Mouse (Mus musculus): ENCODE measurements around the gene Elovl2.
"Not testable (repeated sequence)": the region's sequence is repeated elsewhere in the genome, so short reads cannot be mapped to it uniquely, and the experiment has no call there.

Elovl2 gene

DNA sequence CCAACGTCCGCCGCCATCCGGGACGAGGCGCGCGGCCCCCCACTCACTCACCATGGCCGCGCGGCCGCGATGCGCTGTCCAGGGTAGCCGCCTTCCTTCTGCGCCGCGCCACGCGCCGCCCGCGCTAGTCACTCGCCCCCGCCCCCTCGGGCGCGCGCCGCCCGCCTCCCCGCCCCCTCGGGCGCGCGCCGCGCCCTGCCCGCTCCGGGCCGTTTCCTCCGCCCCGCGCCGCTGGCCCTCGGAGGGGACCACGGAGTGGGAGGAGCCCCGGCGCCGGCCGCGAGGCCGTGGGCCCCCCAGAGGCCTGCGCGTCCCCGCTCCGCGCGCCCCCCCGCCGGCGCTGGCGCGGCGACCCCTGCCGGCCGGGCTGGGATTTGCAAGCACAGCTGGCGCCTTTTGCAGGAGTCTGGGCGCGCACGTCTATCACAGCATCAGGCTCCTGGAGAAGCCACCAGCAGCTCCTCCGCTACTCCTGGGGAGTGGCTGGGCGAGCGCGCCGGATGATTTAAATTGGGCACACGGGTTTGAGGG lies at the start of gene Elovl2:
Gene Elovl2, minus strand, starts transcription at position 102 of the 531 bp plus-strand sequence.
- DNase-seq, result peak; percentile 76 to 77

DNA sequence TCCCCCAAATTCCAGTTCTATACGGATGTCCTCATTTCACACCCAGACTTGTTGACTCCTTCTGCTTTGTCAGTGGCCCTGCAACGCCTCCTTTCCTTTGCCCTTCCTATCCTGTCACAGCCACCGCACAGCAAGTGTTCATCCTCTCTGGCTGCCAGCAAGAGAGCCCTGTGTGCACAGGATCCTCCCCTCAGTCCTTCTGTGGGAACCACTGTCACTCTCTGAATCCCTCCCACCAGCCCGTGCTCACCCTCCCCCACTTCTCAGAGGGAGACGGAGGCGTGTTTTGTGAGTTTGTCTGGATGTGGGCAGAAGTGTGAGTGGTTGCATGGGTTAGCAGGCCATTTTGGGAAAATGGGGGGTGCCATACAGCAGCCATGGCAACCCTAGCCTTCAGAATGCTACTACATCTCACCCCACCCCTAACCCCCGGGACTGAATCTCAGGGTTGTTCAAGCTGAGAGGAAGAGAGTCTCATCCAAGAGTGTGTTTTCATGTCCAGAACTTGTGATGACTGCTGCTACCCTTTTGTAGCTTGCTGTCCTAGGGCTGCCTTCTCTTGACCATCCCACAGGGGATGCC lies 47.7 kb upstream of the Elovl2 start:
- peak in 1 of 2 experiments; percentile 31 for DNase-seq

DNA sequence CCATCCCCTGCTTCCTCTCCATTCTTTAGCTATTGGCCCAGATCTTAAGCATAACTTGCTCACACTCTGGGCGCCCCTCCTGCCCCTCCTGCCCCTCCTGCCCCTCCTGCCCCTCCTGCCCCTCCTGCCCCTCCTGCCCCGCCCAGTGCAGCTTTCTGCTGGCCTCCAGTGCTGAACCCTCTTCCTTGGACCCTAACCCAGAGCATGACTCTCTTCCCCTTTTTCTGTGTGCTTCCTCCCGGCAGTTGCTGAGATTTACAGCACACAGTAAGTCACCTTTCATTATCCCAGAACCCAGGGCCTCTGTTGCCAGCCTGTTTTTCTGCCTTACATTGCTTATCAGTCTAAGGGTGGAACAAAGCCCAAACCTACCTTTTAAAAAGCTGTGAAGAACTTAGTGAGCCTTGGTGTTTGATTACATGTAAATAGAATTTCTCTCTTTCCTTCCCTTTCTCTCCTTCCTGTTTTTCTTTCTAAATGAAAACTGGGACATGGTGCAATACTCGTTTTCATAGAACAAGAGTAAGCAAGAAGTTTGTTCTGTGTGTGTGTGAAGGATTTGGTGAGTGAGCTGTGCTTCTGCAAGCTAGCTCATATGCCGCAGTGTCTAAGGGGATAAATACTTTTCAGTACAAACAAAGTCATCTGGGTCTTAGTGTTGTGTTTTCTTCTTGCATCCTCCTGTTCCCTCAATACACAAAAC lies 43.2 kb upstream of the Elovl2 start:
- no peak for DNase-seq

DNA sequence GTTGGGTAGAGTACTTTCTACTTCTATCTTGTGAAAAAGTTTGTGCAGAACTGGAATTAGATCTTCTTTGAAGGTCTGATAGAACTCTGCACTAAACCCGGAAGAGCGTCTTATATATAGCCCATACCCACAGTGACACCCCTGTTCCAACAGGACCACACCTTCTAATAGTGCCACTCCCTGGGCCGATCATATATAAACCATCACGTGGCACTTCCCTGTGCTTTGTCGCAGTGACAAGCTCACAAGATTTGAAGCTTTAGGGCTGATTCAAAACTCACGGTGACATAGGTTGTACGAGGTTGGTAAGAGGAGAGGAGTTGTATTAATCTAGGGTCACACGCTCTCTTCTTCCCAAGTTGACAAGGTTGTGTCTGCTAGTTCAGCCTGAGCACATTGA lies 41.4 kb upstream of the Elovl2 start:
- not testable (repeated sequence) for DNase-seq

DNA sequence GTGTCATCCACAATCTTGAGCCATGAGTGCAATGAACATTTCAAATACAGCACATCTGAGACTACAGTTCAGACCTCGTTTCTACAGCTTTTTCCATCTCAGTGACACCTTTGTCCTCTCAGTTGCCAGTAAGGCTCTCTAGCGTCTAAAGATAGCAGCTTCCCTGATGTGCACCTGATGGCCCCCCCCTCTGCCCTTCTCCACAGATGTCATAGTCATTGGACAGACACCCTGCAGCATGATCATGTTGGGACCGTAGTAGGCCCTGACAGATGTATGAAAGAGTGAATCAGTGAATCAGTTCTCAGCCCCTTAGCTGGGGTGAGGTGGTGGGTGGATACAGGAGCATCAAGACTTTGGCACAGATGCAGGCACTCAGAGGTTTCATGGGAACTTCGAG lies 37.6 kb upstream of the Elovl2 start:
- DNase-seq, result no peak

DNA sequence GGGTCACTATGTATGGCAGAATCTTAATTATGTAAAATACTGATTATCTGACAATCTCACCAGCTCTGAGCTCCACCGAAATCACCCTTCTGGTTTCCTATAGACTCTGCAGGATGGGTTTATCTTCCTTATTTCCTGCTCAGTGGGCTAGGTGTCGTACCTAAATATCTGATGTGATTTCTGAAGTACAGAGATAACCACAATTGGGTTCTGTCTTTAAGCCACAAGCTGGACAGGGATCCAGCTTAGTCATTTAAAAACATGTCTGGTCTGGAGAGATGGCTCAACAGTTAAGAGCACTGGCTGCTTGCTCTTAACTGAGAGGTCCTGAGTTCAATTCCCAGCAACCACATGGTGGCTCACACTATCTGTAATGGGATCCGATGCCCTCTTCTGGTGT lies 36.8 kb upstream of the Elovl2 start:
- DNase-seq, result no peak

DNA sequence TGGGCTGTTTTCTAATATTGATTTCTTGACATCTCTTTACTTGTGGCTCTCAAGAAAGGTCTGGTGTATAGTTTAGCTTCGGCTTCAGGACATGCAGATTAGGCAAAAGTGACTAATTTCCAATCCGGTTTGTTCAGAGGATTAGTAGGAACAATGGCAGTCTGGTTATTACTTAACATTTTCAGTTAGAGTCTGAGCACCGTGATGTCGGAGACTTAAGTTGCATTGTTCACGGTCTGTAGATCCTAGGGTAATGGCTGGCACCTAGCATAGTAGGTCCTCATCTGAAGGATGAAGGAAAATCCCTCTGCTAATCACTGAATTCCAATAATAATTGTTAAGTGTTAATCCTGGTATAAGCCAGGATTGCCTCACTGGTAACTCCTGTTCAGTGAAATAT lies 35.9 kb upstream of the Elovl2 start:
- no peak for DNase-seq

DNA sequence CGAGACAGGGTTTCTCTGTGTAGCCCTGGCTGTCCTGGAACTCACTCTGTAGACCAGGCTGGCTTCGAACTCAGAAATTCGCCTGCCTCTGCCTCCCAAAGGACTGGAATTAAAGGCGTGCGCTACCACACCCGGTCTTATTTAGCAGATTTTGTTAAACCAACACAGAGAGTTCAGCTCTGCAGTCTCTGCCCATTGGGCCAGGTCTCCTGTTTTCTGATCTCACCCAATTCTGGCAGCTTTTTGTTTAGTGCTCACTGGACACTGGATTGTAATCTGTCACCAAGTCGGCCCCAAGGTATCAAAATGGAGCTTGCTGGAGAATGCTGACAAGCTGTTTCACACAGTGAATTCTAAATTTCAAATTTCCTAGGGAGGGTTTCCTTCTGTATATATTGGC lies 32.5 kb upstream of the Elovl2 start:
- DNase-seq, result no peak

DNA sequence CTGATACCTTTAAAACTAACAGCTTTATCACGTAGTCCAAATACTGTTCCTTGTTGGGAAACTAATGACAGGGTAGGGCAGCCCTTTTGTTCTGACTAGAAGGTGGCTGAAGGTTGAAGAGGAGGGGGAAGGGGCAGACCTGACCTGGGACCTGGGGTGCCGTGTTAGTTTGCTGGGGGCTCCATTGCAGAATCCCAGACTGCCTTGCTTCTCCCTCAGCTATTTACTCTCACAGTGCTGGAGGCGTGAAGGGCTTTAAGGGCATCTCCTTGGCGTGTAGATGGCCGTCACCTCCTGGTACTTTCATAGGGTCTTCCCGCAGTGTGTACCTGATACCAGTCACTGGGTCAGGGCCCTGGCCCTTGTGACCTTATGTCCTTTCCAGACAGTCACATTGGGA lies 31.9 kb upstream of the Elovl2 start:
- DNase-seq, result no peak

DNA sequence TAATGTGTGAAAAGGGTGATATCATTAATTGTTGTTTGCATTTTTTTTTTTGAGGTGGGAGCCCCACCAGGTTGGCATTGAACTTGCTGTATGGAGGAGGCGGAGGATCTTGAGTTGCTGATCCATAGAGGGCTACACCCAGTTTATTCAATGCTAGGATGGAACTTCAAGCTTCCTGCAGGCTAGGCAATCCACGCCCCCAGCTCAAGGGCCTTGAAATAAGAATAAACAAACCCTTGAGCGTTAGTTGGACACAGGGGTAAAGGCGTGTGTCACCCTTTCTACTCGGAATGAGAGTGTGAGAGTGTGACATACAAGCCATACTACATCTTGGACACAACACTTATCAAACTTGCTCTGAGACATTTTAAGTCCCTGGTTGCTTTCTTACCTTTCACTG lies 31.5 kb upstream of the Elovl2 start:
- DNase-seq, result no peak

DNA sequence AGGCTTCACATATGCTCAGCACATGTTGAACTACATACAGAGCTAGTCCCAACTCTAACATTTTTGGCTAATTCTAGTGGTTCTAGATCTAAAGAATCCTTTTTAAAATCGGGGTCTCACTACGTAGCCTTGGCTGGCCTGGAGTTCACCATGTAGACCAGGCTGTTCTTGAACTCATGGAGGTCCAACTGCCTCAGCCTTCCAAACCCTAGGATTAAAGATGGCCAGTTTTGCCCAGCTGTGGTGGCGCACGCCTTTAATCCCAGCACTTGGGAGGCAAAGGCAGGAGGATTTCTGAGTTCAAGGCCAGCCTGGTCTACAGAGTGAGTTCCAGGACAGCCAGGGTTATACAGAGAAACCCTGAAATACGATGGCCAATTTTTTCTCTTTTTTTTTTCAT lies 31.0 kb upstream of the Elovl2 start:
- not testable (repeated sequence) for DNase-seq

DNA sequence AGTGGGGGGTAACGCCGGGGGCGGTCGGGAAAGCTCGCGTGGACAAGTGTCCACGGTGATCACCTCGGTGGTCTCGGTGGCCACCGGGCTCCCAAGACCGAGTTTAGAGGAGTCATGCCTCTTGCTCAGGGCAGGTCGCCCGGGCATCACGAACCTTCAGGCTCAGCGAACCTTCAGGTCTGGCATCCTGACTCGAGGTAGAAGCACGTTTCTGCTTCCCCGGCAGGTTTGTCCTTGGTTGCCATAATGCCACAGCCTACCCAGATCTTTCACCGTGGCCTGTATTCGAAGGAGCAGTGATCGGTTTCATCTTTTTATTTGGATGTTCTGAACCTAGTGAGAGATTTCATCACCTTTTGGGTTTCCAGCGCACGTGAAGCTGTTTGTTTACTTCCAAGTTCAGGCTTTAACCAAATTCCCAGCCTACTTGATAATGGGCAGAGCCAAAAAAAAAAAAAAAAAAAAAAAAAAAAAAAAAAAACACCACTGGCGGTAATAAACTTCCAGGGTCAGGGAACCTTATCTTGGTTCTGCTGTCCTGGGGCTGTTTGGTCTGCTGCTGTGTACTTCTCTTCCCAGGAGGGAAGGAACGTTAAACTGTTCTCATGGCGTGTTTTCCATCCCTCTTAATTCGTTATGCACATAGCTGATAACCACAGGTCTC lies 30.2 kb upstream of the Elovl2 start:
- no peak for DNase-seq

DNA sequence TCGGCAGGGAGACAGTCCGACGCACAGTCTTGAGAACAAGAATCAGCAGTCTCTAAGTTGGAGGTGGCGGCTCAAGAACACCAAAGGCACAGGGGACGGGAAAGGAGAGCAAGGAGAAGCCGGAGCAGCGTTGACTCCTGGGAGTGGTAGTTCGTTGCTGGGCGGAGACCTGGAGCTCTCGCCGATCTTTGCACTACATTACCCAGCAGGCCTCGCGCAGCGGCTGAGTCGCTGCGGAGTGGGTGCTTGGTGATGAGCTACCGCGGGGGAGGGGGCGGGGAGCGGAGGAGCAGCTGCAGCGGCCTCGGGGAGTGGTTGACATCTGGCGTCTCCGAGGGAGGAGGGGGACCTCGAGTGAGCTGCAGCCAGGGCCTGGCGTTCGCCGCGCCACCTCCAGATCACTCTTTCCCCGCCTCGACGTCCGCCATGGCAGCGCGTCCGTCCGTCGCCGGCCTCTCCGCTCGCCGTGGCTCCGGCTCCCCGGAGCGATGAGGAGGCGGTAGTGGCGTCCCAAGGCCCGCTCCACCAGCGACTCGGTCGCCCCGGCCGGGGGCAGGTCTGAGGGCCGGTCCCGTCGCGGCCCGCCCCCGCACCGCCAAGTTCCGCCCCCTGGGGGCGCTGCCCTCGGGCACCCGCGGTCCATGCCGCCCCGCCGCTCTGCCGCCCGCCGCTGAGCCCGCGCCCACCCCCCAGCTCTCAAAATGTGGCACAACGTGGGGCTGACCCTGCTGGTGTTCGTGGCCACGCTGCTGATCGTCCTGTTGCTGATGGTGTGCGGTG lies 29.5 kb upstream of the Elovl2 start, which contains the start of gene Smim13:
Gene Smim13, plus strand, starts transcription at position 307 of the 780 bp plus-strand sequence.
- peak; percentile 91 to 93 for DNase-seq

DNA sequence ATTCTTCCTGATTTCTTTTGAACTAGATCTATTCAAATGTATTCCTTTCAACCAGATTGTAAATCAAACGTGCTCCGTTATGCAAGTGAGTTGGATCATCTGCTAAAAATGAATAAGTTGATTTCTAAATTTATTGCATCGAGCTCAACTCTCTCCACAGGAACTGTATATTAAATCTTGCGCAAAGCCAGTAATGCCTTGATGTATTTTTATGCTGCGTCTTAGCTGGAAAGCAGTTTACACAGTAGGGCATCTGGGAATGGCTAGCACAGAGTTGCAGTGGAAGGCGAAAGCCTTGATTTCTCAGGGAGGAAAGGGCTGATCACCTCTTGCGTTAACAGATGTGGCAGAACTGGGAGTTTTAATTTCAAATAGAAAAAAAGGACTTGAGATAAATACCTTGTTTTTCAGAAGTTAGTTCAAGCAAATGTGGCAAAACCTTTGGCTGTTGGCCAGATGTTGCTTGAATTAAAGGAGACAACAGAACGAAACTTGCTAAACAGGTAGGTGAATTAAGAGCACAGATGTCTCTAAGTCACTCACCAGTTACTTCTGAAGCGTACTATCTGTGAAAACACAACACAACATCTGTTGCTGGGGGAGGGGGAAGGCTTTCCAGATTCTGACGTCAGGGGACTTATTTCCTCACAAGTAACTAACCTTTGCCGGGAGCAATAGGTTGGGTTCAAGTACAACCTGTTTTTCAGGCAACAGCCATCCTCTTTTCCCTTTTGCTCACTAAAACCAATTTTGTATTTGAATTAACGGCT lies 28.7 kb upstream of the Elovl2 start:
- no peak for DNase-seq

DNA sequence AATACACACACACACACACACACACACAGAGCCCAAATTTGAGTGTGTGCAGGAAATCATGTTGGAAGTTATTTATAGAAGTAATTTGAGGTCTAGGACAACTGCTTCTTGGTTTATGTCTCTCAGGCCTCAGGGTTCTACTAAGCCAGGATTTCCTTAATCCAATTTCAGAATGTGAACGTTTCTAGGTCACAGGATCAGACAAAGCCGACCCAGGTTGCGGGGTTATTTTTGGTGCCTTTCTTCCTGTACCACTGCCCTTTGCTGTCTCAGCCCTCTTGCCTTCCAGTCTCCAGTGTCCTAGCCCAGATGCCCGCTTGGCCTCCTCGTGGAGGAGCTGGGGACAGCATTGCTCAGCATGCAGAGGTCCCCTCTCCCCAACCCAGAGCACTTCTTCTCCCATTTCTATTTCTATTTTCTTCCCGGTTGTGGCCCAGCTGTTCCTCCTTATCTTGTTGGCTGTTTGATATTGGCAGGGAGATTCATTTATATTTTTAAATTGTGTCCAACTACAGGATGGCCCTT lies 24.2 kb upstream of the Elovl2 start:
- no peak for DNase-seq

DNA sequence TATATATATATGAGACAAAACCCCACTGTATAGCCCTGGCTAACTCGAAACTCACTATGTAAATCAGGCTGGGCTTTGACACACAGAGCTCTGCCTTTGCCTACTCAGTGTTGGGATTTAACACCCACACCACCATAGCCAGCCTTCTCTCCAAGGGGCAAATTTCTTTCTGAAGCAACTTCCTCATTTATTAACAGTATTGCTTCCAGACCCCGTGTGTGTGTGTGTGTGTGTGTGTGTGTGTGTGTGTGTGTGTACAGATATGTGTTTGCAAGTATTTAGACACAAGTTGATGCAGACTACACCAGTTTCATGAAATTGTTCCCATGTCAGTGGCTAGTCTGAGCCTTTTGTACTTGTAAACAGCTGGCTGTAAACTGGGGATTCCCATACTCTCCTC lies 21.4 kb upstream of the Elovl2 start:
- DNase-seq, result no peak

DNA sequence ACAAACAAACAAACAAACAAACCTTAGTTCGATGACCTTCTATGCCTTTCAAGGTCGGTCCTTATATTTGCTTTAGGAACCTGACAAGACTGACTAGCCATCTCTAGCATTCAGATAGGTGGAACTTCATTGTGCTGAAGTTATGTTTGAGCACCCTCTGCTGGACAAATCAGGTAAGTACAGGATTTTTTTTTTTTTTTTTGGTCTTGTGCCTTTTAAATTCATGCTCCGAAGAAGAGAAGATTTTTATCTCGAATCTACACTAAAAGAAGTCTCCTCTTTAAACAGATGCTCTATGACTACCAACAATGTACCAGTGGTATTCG lies 18.6 kb upstream of the Elovl2 start:
- DNase-seq, result peak in 1 of 2 experiments; percentile 56

DNA sequence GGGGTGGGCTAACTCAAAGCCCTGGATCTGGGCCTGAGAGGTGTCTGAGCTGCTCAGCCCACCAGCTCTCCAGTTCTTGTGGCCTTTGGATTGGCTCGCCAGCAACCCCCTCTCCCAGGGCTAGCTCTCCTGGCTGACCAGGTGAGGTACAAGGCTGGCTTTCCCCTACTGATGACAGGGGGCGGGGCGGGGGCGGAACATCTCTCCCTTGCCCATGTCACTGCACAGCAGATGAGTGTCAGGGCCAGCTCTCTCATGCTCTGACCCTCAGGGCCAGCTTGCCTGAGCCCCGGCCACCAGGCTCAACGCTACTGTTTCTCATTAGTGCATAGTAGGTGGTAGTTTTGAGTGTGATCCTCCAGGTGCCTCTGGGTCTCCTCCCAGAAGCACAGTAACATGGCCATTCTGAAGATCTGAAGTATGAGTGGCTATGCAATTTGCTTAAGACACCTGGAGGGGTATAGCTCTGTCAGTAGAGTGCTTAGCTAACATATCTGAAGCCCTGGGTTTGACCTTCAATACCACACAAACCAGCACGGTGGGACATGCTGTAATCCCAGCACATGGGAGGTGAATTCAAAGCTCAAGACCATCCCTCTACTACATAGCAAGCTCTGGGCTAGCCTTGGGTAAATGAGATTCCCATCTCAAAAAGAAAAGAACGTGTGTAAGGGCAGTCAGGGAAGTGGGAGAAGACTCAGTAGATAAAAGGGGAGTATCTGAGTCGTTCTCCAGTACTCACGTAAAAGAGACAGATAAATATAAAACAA lies 18.0 kb upstream of the Elovl2 start:
- DNase-seq, result no peak

DNA sequence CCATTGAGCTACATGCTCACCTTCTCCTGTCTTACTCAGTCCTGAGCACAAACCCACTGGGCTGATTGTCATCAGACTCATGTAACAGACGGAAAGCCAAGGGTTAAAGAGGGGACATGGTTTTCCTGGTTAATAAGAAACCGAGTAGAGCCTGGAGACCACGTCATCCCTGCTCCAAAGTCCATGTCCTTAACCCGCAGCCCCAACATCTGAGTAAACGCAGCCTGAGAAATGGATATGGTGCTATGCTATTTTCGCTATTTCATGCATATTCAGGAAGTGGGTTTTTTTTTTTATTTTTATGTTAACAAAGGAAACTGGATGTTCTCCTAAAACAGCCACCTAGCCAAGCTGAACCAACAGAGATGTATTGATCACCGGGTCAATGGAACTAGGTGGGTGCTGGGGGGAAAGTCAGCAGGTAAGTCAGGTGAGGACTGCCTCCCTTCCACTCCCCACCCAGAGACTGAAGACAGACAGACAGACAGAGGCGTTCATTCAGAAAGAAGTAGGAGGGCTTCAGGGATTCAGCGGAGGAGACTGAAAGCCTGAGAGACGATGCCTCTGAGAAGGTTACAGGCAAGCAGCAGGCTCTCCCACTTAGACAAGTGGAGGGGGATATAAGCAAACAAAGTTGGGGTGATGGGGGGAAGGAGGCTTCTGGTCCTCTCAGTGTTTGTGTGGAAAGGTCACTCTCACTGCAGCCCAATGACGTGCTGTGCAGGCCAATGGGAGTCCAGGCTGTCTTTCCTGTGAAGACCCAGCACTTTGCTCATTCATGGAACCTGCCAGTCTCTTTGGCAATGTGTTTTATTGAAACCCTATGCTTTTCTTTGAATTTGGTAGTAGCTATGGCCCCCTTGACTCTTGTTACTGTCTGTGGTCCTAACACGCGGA lies 15.9 kb upstream of the Elovl2 start:
- no peak for DNase-seq

DNA sequence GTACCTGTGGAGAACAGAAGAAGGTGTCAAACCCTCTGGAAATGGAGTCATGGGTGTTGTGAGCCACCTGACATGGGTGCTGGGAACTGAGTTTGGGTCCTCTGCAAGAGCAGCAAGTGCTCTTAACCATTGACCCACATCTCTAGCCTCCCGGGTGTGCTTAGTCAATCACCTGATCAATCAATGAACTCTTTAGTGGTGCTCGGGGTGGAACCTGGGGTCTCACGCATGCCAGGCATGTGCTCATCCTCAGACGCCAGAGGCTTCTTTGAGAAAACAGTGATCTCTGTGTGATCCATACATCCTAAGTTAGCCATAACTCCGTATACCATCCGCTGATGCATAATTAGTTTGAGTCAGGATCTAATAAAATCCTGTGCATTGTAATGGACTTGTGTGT lies 15.0 kb upstream of the Elovl2 start:
- DNase-seq, result no peak
